Mouse (Mus musculus): ENCODE measurements around the gene Paics. TPM values are rescaled to one million over a fixed set of nuclear protein-coding genes. Genes with fewer than 3 reads are reported as not detected.

Paics gene
- polyA plus RNA-seq, 1 experiment from 2014 or later: 181 TPM

GRCm38 (mm10) chr5:76975736-76976135 is 24.6 kb downstream of the Paics start:
- Histone ChIP-seq H3K27me3 (ENCODE audit: control insufficient read depth, insufficient read depth, low read length) (no peaks in the 10 kb centered on the region), H3K27ac (replicated peaks; ENCODE audit: low read depth, low read length) (no peak overlapping the region), H3K4me2 (ENCODE audit: low read length) (peak overlapping the region; percentile 95), H3K4me1 (ENCODE audit: control insufficient read depth, insufficient read depth, low read length) (peaks cover 12% of the 10 kb centered on the region), H3K4me3 (replicated peaks; ENCODE audit: low read depth, low read length) (peak overlapping the region; percentile 93; the same call in 1 of the 2 replicates), H3K9ac (replicated peaks; ENCODE audit: low read length) (no peak overlapping the region), H3K36me3 (ENCODE audit: control insufficient read depth, insufficient read depth, low read length) (peaks cover 21% of the 10 kb centered on the region), H3K9me3 (ENCODE audit: control insufficient read depth, low read length) (no peaks in the 10 kb centered on the region)
- ATAC-seq (ENCODE audit: low FRiP score, low TSS enrichment) (no peak), DNase-seq (no peak)
- 87% methylated on average over 8 of the region's 8 CpGs for WGBS

GRCm38 (mm10) chr5:76984015-76984414 is 32.9 kb downstream of the Paics start:
- Histone ChIP-seq H3K4me1 (ENCODE audit: control insufficient read depth, insufficient read depth, low read length) (no peaks in the 10 kb centered on the region), H3K4me3 (replicated peaks; ENCODE audit: low read depth, low read length) (no peak overlapping the region), H3K4me2 (ENCODE audit: low read length) (no peak overlapping the region), H3K27me3 (ENCODE audit: control insufficient read depth, insufficient read depth, low read length) (no peaks in the 10 kb centered on the region), H3K9me3 (ENCODE audit: control insufficient read depth, low read length) (no peaks in the 10 kb centered on the region), H3K27ac (replicated peaks; ENCODE audit: low read depth, low read length) (no peak overlapping the region), H3K9ac (replicated peaks; ENCODE audit: low read length) (no peak overlapping the region), H3K36me3 (ENCODE audit: control insufficient read depth, insufficient read depth, low read length) (peaks cover 73% of the 10 kb centered on the region)
- no peak for ATAC-seq (ENCODE audit: low FRiP score, low TSS enrichment)
- no peak for DNase-seq
- 96% methylated on average over 11 of the region's 11 CpGs for WGBS

GRCm38 (mm10) chr5:76990789-76991188 is 39.7 kb downstream of the Paics start:
- ATAC-seq (ENCODE audit: low FRiP score, low TSS enrichment) (no peak), DNase-seq (no peak)
- Histone ChIP-seq H3K36me3 (ENCODE audit: control insufficient read depth, insufficient read depth, low read length) (peaks cover 81% of the 10 kb centered on the region), H3K4me2 (ENCODE audit: low read length) (no peak overlapping the region), H3K9ac (replicated peaks; ENCODE audit: low read length) (no peak overlapping the region), H3K4me3 (replicated peaks; ENCODE audit: low read depth, low read length) (no peak overlapping the region), H3K27me3 (ENCODE audit: control insufficient read depth, insufficient read depth, low read length) (no peaks in the 10 kb centered on the region), H3K27ac (replicated peaks; ENCODE audit: low read depth, low read length) (no peak overlapping the region), H3K9me3 (ENCODE audit: control insufficient read depth, low read length) (no peaks in the 10 kb centered on the region), H3K4me1 (ENCODE audit: control insufficient read depth, insufficient read depth, low read length) (no peaks in the 10 kb centered on the region)
- 97% methylated on average over 3 of the region's 3 CpGs for WGBS

GRCm38 (mm10) chr5:76993174-76993814 is 42.2 kb downstream of the Paics start:
- WGBS: 95% methylated on average over 5 of the region's 5 CpGs
- Histone ChIP-seq H3K4me2 (ENCODE audit: low read length) (no peak overlapping the region), H3K4me3 (replicated peaks; ENCODE audit: low read depth, low read length) (no peak overlapping the region), H3K9me3 (ENCODE audit: control insufficient read depth, low read length) (no peaks in the 10 kb centered on the region), H3K36me3 (ENCODE audit: control insufficient read depth, insufficient read depth, low read length) (peaks cover 87% of the 10 kb centered on the region), H3K9ac (replicated peaks; ENCODE audit: low read length) (no peak overlapping the region), H3K27me3 (ENCODE audit: control insufficient read depth, insufficient read depth, low read length) (no peaks in the 10 kb centered on the region), H3K27ac (replicated peaks; ENCODE audit: low read depth, low read length) (no peak overlapping the region), H3K4me1 (ENCODE audit: control insufficient read depth, insufficient read depth, low read length) (no peaks in the 10 kb centered on the region)
- DNase-seq (no peak), ATAC-seq (ENCODE audit: low FRiP score, low TSS enrichment) (no peak)

- Histone ChIP-seq H3K27me3 (ENCODE audit: control insufficient read depth, insufficient read depth, low read length) (no peaks in the 10 kb centered on the region), H3K4me2 (ENCODE audit: low read length) (no peak overlapping the region), H3K36me3 (ENCODE audit: control insufficient read depth, insufficient read depth, low read length) (peaks cover 65% of the 10 kb centered on the region), H3K4me1 (ENCODE audit: control insufficient read depth, insufficient read depth, low read length) (no peaks in the 10 kb centered on the region), H3K9ac (replicated peaks; ENCODE audit: low read length) (no peak overlapping the region), H3K27ac (replicated peaks; ENCODE audit: low read depth, low read length) (no peak overlapping the region), H3K9me3 (ENCODE audit: control insufficient read depth, low read length) (no peaks in the 10 kb centered on the region), H3K4me3 (replicated peaks; ENCODE audit: low read depth, low read length) (no peak overlapping the region)
- ATAC-seq (ENCODE audit: low FRiP score, low TSS enrichment) (no peak), DNase-seq (peak; percentile 89)
- 51% methylated on average over 5 of the region's 5 CpGs for WGBS
Measured at GRCm38 (mm10) chr5:76998416-76998815, 47.3 kb downstream of the Paics start.

- no peak for DNase-seq
- Histone ChIP-seq H3K4me1 (ENCODE audit: control insufficient read depth, insufficient read depth, low read length) (no peaks in the 10 kb centered on the region), H3K36me3 (ENCODE audit: control insufficient read depth, insufficient read depth, low read length) (peaks cover 38% of the 10 kb centered on the region), H3K27me3 (ENCODE audit: control insufficient read depth, insufficient read depth, low read length) (no peaks in the 10 kb centered on the region), H3K4me3 (replicated peaks; ENCODE audit: low read depth, low read length) (no peak overlapping the region), H3K9me3 (ENCODE audit: control insufficient read depth, low read length) (no peaks in the 10 kb centered on the region), H3K9ac (replicated peaks; ENCODE audit: low read length) (no peak overlapping the region), H3K4me2 (ENCODE audit: low read length) (no peak overlapping the region), H3K27ac (replicated peaks; ENCODE audit: low read depth, low read length) (no peak overlapping the region)
- ATAC-seq (ENCODE audit: low FRiP score, low TSS enrichment): no peak
- WGBS: 93% methylated on average over 17 of the region's 17 CpGs
Measured at GRCm38 (mm10) chr5:77001192-77001591, 50.1 kb downstream of the Paics start.

- H3K4me2 ChIP-seq (ENCODE audit: low read length): no peak within 1 kb of the TSS
- ATAC-seq (ENCODE audit: low FRiP score, low TSS enrichment) (no peak), DNase-seq (no peak)
- no peak within 1 kb of the TSS for H3K27ac ChIP-seq (replicated peaks; ENCODE audit: low read depth, low read length)
- no peaks in the 10 kb centered on the region for H3K9me3 ChIP-seq (ENCODE audit: control insufficient read depth, low read length)
- no peak within 1 kb of the TSS for H3K4me3 ChIP-seq (replicated peaks; ENCODE audit: low read depth, low read length)
- peaks cover 12% of the 10 kb centered on the region for H3K36me3 ChIP-seq (ENCODE audit: control insufficient read depth, insufficient read depth, low read length)
- no peaks in the 10 kb centered on the region for H3K27me3 ChIP-seq (ENCODE audit: control insufficient read depth, insufficient read depth, low read length)
- WGBS: 95% methylated on average over 6 of the region's 6 CpGs
- H3K4me1 ChIP-seq (ENCODE audit: control insufficient read depth, insufficient read depth, low read length): no peaks in the 10 kb centered on the region
- H3K9ac ChIP-seq (replicated peaks; ENCODE audit: low read length): no peak within 1 kb of the TSS
Measured at GRCm38 (mm10) chr5:77004051-77004821, 53.1 kb downstream of the Paics start, which contains the start of gene Arl9. Arl9 (plus strand) TSS chr5:77004055.

- no peak for DNase-seq
Measured at GRCm38 (mm10) chr5:77010352-77010751, 59.2 kb downstream of the Paics start.

GRCm38 (mm10) chr5:77011082-77011481 is 60.0 kb downstream of the Paics start:
- no peaks in the 10 kb centered on the region for H3K4me1 ChIP-seq (ENCODE audit: control insufficient read depth, insufficient read depth, low read length)
- H3K27ac ChIP-seq (replicated peaks; ENCODE audit: low read depth, low read length): no peak overlapping the region
- H3K9me3 ChIP-seq (ENCODE audit: control insufficient read depth, low read length): no peaks in the 10 kb centered on the region
- ATAC-seq (ENCODE audit: low FRiP score, low TSS enrichment) (no peak), DNase-seq (no peak)
- H3K4me2 ChIP-seq (ENCODE audit: low read length): no peak overlapping the region
- 68% methylated on average over 3 of the region's 3 CpGs for whole genome bisulfite sequencing
- H3K4me3 ChIP-seq (replicated peaks; ENCODE audit: low read depth, low read length): no peak overlapping the region
- H3K27me3 ChIP-seq (ENCODE audit: control insufficient read depth, insufficient read depth, low read length): 0 out of 2 replicates have a peak, but pooled peaks cover 4% of the 10 kb centered on the region
- H3K9ac ChIP-seq (replicated peaks; ENCODE audit: low read length): no peak overlapping the region
- H3K36me3 ChIP-seq (ENCODE audit: control insufficient read depth, insufficient read depth, low read length): no peaks in the 10 kb centered on the region

More at GRCm38 (mm10) chr5:77010352-77010751, 59.2 kb downstream of the Paics start:
- Histone ChIP-seq H3K4me1 (ENCODE audit: control insufficient read depth, insufficient read depth, low read length) (no peaks in the 10 kb centered on the region), H3K9ac (replicated peaks; ENCODE audit: low read length) (no peak overlapping the region), H3K36me3 (ENCODE audit: control insufficient read depth, insufficient read depth, low read length) (no peaks in the 10 kb centered on the region), H3K27ac (replicated peaks; ENCODE audit: low read depth, low read length) (no peak overlapping the region), H3K4me2 (ENCODE audit: low read length) (no peak overlapping the region), H3K4me3 (replicated peaks; ENCODE audit: low read depth, low read length) (no peak overlapping the region), H3K27me3 (ENCODE audit: control insufficient read depth, insufficient read depth, low read length) (0 out of 2 replicates have a peak, but pooled peaks cover 4% of the 10 kb centered on the region), H3K9me3 (ENCODE audit: control insufficient read depth, low read length) (no peaks in the 10 kb centered on the region)
- no peak for ATAC-seq (ENCODE audit: low FRiP score, low TSS enrichment)
- whole genome bisulfite sequencing: 94% methylated on average over 9 of the region's 9 CpGs
